Mouse (Mus musculus): ENCODE measurements around the gene Itsn1.
A peak's percentile ranks its signal among the peaks of the same experiment; 100 is the strongest.

The Itsn1 gene

GRCm38 (mm10) chr16:91848906-91849603, 120.0 kb downstream of the Itsn1 start:
- DNase-seq = no peak

- no peak for DNase-seq
Measured at GRCm38 (mm10) chr16:91850175-91850574, 121.1 kb downstream of the Itsn1 start.

- no peak for DNase-seq
Measured at GRCm38 (mm10) chr16:91851456-91852231, 122.6 kb downstream of the Itsn1 start.

- DNase-seq = no peak
Measured at GRCm38 (mm10) chr16:91852753-91853152, 123.7 kb downstream of the Itsn1 start.

GRCm38 (mm10) chr16:91853223-91853622, 124.1 kb downstream of the Itsn1 start:
- no peak for DNase-seq

GRCm38 (mm10) chr16:91858695-91859094, 129.6 kb downstream of the Itsn1 start:
- no peak for DNase-seq

GRCm38 (mm10) chr16:91859203-91859602, 130.1 kb downstream of the Itsn1 start:
- peak; percentile 47 to 61 for DNase-seq

- no peak for DNase-seq
Measured at GRCm38 (mm10) chr16:91859958-91860357, 130.9 kb downstream of the Itsn1 start.

GRCm38 (mm10) chr16:91860471-91861125, 131.5 kb downstream of the Itsn1 start:
- DNase-seq = no peak

GRCm38 (mm10) chr16:91861784-91862371, 132.8 kb downstream of the Itsn1 start:
- DNase-seq = no peak

- no peak for DNase-seq
Measured at GRCm38 (mm10) chr16:91862836-91863235, 133.8 kb downstream of the Itsn1 start.

- DNase-seq = no peak
Measured at GRCm38 (mm10) chr16:91864646-91865332, 135.7 kb downstream of the Itsn1 start.

- DNase-seq = no peak
Measured at GRCm38 (mm10) chr16:91865570-91866257, 136.6 kb downstream of the Itsn1 start.

GRCm38 (mm10) chr16:91866258-91866634, 137.2 kb downstream of the Itsn1 start:
- DNase-seq = no peak

GRCm38 (mm10) chr16:91867672-91868071, 138.6 kb downstream of the Itsn1 start:
- peak in 1 of 2 experiments; percentile 52 for DNase-seq

- peak; percentile 73 to 74 for DNase-seq
Measured at GRCm38 (mm10) chr16:91868943-91869911, 140.1 kb downstream of the Itsn1 start.

- no peak for DNase-seq
Measured at GRCm38 (mm10) chr16:91870158-91870582, 141.1 kb downstream of the Itsn1 start.

GRCm38 (mm10) chr16:91871188-91871587, 142.1 kb downstream of the Itsn1 start:
- no peak for DNase-seq

GRCm38 (mm10) chr16:91873695-91874094, 144.6 kb downstream of the Itsn1 start:
- no peak for DNase-seq

GRCm38 (mm10) chr16:91875567-91876344, 146.7 kb downstream of the Itsn1 start:
- DNase-seq = no peak

Measured in cerebellum, adult 18-20 months (tissue).